Mouse (Mus musculus): ENCODE results near the gene Pgpep1. TPM values are rescaled to one million over a fixed set of nuclear protein-coding genes. Genes with fewer than 3 reads are reported as not detected.

The Pgpep1 gene
- polyA plus RNA-seq, 1 experiment from 2014 or later = 67.7 TPM

DNA sequence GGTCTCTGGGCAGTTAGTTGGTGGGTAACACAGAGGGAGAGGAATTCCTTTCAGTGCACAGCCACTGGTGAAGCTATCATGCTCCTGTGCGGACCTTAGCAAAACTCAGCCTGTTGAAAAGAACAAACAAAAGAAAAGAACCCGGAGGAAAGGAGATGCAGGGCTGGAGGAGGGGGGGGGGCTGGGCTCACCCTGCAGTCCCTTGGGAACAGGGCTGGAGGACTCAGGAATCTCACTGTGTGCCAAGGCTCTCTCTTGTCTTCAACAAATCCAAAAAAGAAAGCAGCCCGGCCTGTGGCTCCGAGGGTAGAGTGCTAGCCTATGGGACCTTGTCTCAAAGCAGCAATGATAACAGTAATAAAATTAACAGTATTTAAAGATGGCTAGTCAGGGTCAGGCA is 3.5 kb upstream of the Pgpep1 start:
- H3K36me3 ChIP-seq (ENCODE audit: control insufficient read depth, insufficient read depth, low read length) = no peaks in the 10 kb centered on the region
- WGBS = 45% methylated on average over 4 of the region's 4 CpGs
- peaks cover 10% of the 10 kb centered on the region; the same call in 1 of the 2 replicates for H3K4me1 ChIP-seq (ENCODE audit: control insufficient read depth, insufficient read depth, low read length)
- no peaks in the 10 kb centered on the region for H3K9me3 ChIP-seq (ENCODE audit: control insufficient read depth, low read depth, low read length)
- no peak for ATAC-seq (ENCODE audit: insufficient number of reproducible peaks, insufficient read depth, low FRiP score, low read depth)
- no peak overlapping the region for H3K9ac ChIP-seq (replicated peaks; ENCODE audit: low read depth, low read length)
- H3K27me3 ChIP-seq (ENCODE audit: control insufficient read depth, insufficient read depth, low read length) = no peaks in the 10 kb centered on the region
- H3K27ac ChIP-seq (ENCODE audit: low read length) = no peak overlapping the region
- no peak overlapping the region for H3K4me2 ChIP-seq (replicated peaks; ENCODE audit: low read depth, low read length)
- no peak overlapping the region for H3K4me3 ChIP-seq (ENCODE audit: low read depth, low read length)

GRCm38 (mm10) chr8:70659604-70660272 is 450 bp downstream of the Pgpep1 start:
- WGBS = 1% methylated on average over 42 of the region's 44 CpGs
- no peaks in the 10 kb centered on the region for H3K9me3 ChIP-seq (ENCODE audit: control insufficient read depth, low read depth, low read length)
- H3K36me3 ChIP-seq (ENCODE audit: control insufficient read depth, insufficient read depth, low read length) = peaks cover 24% of the 10 kb centered on the region
- H3K4me1 ChIP-seq (ENCODE audit: control insufficient read depth, insufficient read depth, low read length) = peaks cover 18% of the 10 kb centered on the region
- no peaks in the 10 kb centered on the region for H3K27me3 ChIP-seq (ENCODE audit: control insufficient read depth, insufficient read depth, low read length)
- peak overlapping the region; percentile 74 for H3K27ac ChIP-seq (ENCODE audit: low read length)
- H3K4me3 ChIP-seq (ENCODE audit: low read depth, low read length) = peak overlapping the region; percentile 78
- peak overlapping the region; percentile 92 for H3K4me2 ChIP-seq (replicated peaks; ENCODE audit: low read depth, low read length)
- peak overlapping the region; percentile 78 for H3K9ac ChIP-seq (replicated peaks; ENCODE audit: low read depth, low read length)
- peak; percentile 96 for ATAC-seq (ENCODE audit: insufficient number of reproducible peaks, insufficient read depth, low FRiP score, low read depth)

GRCm38 (mm10) chr8:70658897-70659603 is 1.1 kb downstream of the Pgpep1 start:
- H3K9ac ChIP-seq (replicated peaks; ENCODE audit: low read depth, low read length) = peak overlapping the region; percentile 78
- H3K4me3 ChIP-seq (ENCODE audit: low read depth, low read length) = peak overlapping the region; percentile 78
- peak overlapping the region; percentile 92 for H3K4me2 ChIP-seq (replicated peaks; ENCODE audit: low read depth, low read length)
- H3K36me3 ChIP-seq (ENCODE audit: control insufficient read depth, insufficient read depth, low read length) = peaks cover 27% of the 10 kb centered on the region
- H3K4me1 ChIP-seq (ENCODE audit: control insufficient read depth, insufficient read depth, low read length) = peaks cover 18% of the 10 kb centered on the region
- no peaks in the 10 kb centered on the region for H3K9me3 ChIP-seq (ENCODE audit: control insufficient read depth, low read depth, low read length)
- no peak; the same call in 1 of the 2 replicates for ATAC-seq (ENCODE audit: insufficient number of reproducible peaks, insufficient read depth, low FRiP score, low read depth)
- H3K27me3 ChIP-seq (ENCODE audit: control insufficient read depth, insufficient read depth, low read length) = no peaks in the 10 kb centered on the region
- WGBS = under 1% methylated on average over 31 of the region's 31 CpGs
- H3K27ac ChIP-seq (ENCODE audit: low read length) = peak overlapping the region; percentile 67

DNA sequence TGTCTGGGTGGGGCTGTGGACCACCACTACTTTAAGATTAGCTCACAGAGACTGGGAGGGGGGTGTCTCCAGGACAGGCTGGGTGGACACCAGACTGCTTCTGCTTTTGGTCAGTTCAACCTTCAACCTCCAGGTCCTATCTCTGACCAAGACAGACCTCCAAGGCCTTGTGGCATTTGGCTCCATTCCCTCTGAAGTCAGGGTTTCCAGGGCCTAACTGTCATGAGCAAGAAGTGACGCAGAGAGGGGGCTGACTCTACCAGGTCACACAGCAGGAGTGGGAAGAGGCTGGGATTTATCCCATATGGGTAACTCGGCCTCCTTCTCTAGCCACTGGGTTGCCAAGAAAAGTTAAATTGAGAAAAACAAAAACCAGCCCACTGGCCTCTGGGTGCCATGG is 2.4 kb downstream of the Pgpep1 start:
- H3K27ac ChIP-seq (ENCODE audit: low read length) = no peak overlapping the region
- no peaks in the 10 kb centered on the region for H3K9me3 ChIP-seq (ENCODE audit: control insufficient read depth, low read depth, low read length)
- WGBS = 84% methylated on average over 2 of the region's 2 CpGs
- no peak for ATAC-seq (ENCODE audit: insufficient number of reproducible peaks, insufficient read depth, low FRiP score, low read depth)
- peaks cover 27% of the 10 kb centered on the region for H3K36me3 ChIP-seq (ENCODE audit: control insufficient read depth, insufficient read depth, low read length)
- peaks cover 18% of the 10 kb centered on the region for H3K4me1 ChIP-seq (ENCODE audit: control insufficient read depth, insufficient read depth, low read length)
- H3K9ac ChIP-seq (replicated peaks; ENCODE audit: low read depth, low read length) = no peak overlapping the region
- H3K27me3 ChIP-seq (ENCODE audit: control insufficient read depth, insufficient read depth, low read length) = no peaks in the 10 kb centered on the region
- peak overlapping the region; percentile 92; the same call in 1 of the 2 replicates for H3K4me2 ChIP-seq (replicated peaks; ENCODE audit: low read depth, low read length)
- H3K4me3 ChIP-seq (ENCODE audit: low read depth, low read length) = peak overlapping the region; percentile 78; the same call in 1 of the 2 replicates

GRCm38 (mm10) chr8:70657214-70657613 is 3.0 kb downstream of the Pgpep1 start:
- no peak overlapping the region for H3K4me2 ChIP-seq (replicated peaks; ENCODE audit: low read depth, low read length)
- no peak for ATAC-seq (ENCODE audit: insufficient number of reproducible peaks, insufficient read depth, low FRiP score, low read depth)
- H3K4me3 ChIP-seq (ENCODE audit: low read depth, low read length) = no peak overlapping the region

GRCm38 (mm10) chr8:70656193-70656790 is 3.9 kb downstream of the Pgpep1 start:
- 70% methylated on average over 13 of the region's 13 CpGs for WGBS
- ATAC-seq (ENCODE audit: insufficient number of reproducible peaks, insufficient read depth, low FRiP score, low read depth) = no peak
- Histone ChIP-seq H3K4me3 (ENCODE audit: low read depth, low read length) (no peak overlapping the region), H3K4me2 (replicated peaks; ENCODE audit: low read depth, low read length) (no peak overlapping the region), H3K36me3 (ENCODE audit: control insufficient read depth, insufficient read depth, low read length) (peaks cover 38% of the 10 kb centered on the region), H3K27me3 (ENCODE audit: control insufficient read depth, insufficient read depth, low read length) (no peaks in the 10 kb centered on the region), H3K4me1 (ENCODE audit: control insufficient read depth, insufficient read depth, low read length) (peaks cover 18% of the 10 kb centered on the region), H3K9ac (replicated peaks; ENCODE audit: low read depth, low read length) (0 out of 2 replicates have a peak overlapping the region, but pooled peaks have one; percentile 6), H3K9me3 (ENCODE audit: control insufficient read depth, low read depth, low read length) (no peaks in the 10 kb centered on the region), H3K27ac (ENCODE audit: low read length) (peak overlapping the region; percentile 55; the same call in 1 of the 2 replicates)

More at GRCm38 (mm10) chr8:70657214-70657613, 3.0 kb downstream of the Pgpep1 start:
- Histone ChIP-seq H3K27ac (ENCODE audit: low read length) (peak overlapping the region; percentile 33; the same call in 1 of the 2 replicates), H3K36me3 (ENCODE audit: control insufficient read depth, insufficient read depth, low read length) (peaks cover 29% of the 10 kb centered on the region), H3K9me3 (ENCODE audit: control insufficient read depth, low read depth, low read length) (no peaks in the 10 kb centered on the region), H3K4me1 (ENCODE audit: control insufficient read depth, insufficient read depth, low read length) (peaks cover 18% of the 10 kb centered on the region), H3K27me3 (ENCODE audit: control insufficient read depth, insufficient read depth, low read length) (no peaks in the 10 kb centered on the region), H3K9ac (replicated peaks; ENCODE audit: low read depth, low read length) (no peak overlapping the region)
- WGBS = 96% methylated on average over 3 of the region's 3 CpGs

- H3K4me1 ChIP-seq (ENCODE audit: control insufficient read depth, insufficient read depth, low read length) = peaks cover 16% of the 10 kb centered on the region
- no peak overlapping the region; the same call in 1 of the 2 replicates for H3K27ac ChIP-seq (ENCODE audit: low read length)
- no peak overlapping the region for H3K4me2 ChIP-seq (replicated peaks; ENCODE audit: low read depth, low read length)
- 52% methylated on average over 2 of the region's 2 CpGs for WGBS
- H3K9ac ChIP-seq (replicated peaks; ENCODE audit: low read depth, low read length) = no peak overlapping the region
- peaks cover 40% of the 10 kb centered on the region for H3K36me3 ChIP-seq (ENCODE audit: control insufficient read depth, insufficient read depth, low read length)
- H3K27me3 ChIP-seq (ENCODE audit: control insufficient read depth, insufficient read depth, low read length) = no peaks in the 10 kb centered on the region
- no peak overlapping the region for H3K4me3 ChIP-seq (ENCODE audit: low read depth, low read length)
- H3K9me3 ChIP-seq (ENCODE audit: control insufficient read depth, low read depth, low read length) = no peaks in the 10 kb centered on the region
- no peak for ATAC-seq (ENCODE audit: insufficient number of reproducible peaks, insufficient read depth, low FRiP score, low read depth)
These were observed 4.7 kb downstream of the Pgpep1 start for GRCm38 (mm10) chr8:70655469-70655868.

DNA sequence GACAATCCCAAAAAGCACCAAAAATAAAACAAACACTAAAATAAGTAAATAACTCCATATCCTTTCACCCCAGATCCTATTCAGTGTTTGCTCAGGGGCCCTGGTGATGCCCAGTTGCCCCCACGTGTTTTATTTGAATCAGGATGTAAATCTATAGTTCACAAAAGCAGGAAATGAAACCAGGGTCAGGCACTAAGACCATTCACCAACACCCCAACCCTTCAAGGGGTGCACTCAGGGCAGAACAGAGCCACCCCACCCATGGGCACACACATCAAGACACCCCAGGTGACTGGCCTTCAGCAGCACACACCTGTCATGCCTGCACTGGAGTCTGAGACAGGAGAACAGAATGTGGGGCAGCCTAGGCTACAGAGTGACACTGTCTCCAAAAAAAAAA is 6.1 kb downstream of the Pgpep1 start:
- Histone ChIP-seq H3K4me2 (replicated peaks; ENCODE audit: low read depth, low read length) (no peak overlapping the region), H3K27ac (ENCODE audit: low read length) (no peak overlapping the region), H3K27me3 (ENCODE audit: control insufficient read depth, insufficient read depth, low read length) (no peaks in the 10 kb centered on the region), H3K36me3 (ENCODE audit: control insufficient read depth, insufficient read depth, low read length) (peaks cover 48% of the 10 kb centered on the region), H3K9ac (replicated peaks; ENCODE audit: low read depth, low read length) (no peak overlapping the region), H3K4me3 (ENCODE audit: low read depth, low read length) (no peak overlapping the region), H3K4me1 (ENCODE audit: control insufficient read depth, insufficient read depth, low read length) (peaks cover 19% of the 10 kb centered on the region), H3K9me3 (ENCODE audit: control insufficient read depth, low read depth, low read length) (no peaks in the 10 kb centered on the region)
- ATAC-seq (ENCODE audit: insufficient number of reproducible peaks, insufficient read depth, low FRiP score, low read depth) = no peak
- WGBS = 73% methylated on average over 1 of the region's 1 CpGs
